Mouse (Mus musculus): ENCODE results near the gene Lrp3. TPM values are rescaled to one million over a fixed set of nuclear protein-coding genes. Genes with fewer than 3 reads are reported as not detected.

The Lrp3 gene
- polyA plus RNA-seq, 1 experiment = not detected

GRCm38 (mm10) chr7:35197022-35197421 is 18.3 kb downstream of the Lrp3 start:
- Histone ChIP-seq H3K27me3 (ENCODE audit: control insufficient read depth, insufficient read depth, insufficient read length) (peaks cover 73% of the 10 kb centered on the region), H3K79me2 (ENCODE audit: control insufficient read depth, insufficient read depth) (no peaks in the 10 kb centered on the region), H3K4me3 (no peak overlapping the region), H3ac (ENCODE audit: control insufficient read depth, insufficient read length) (no peak overlapping the region), H3K36me3 (ENCODE audit: control insufficient read depth, insufficient read depth) (no peaks in the 10 kb centered on the region), H3K4me2 (ENCODE audit: low read depth) (no peak overlapping the region)
- TF ChIP-seq USF1 (IDR thresholded peaks at IDR 0.05; ENCODE audit: low read depth) = no peak
- TF ChIP-seq E2F4 (IDR thresholded peaks at IDR 0.05; ENCODE audit: insufficient read depth) = no peak
- no peak for TF ChIP-seq MYOG (IDR thresholded peaks at IDR 0.05; ENCODE audit: control insufficient read depth in 1 of 3, insufficient read depth in 1 of 3, insufficient read length in 2 of 3, low read depth in 2 of 3)
- no peak for TF ChIP-seq MYOD1 (IDR thresholded peaks at IDR 0.05; ENCODE audit: control insufficient read depth in 1 of 3, insufficient read length in 2 of 3, low read depth in 2 of 3)
- TF ChIP-seq POLR2AphosphoS2 (IDR thresholded peaks at IDR 0.05; ENCODE audit: insufficient read length, low read depth) = no peak
- no peak for TF ChIP-seq TCF12 (IDR thresholded peaks at IDR 0.05; ENCODE audit: insufficient read depth, poor library complexity, severe bottlenecking)
- TF ChIP-seq POLR2A (IDR thresholded peaks at IDR 0.05; ENCODE audit: insufficient read length, low read depth) = no peak
- no peak for TF ChIP-seq CEBPB (IDR thresholded peaks at IDR 0.05; ENCODE audit: insufficient read depth, poor library complexity, severe bottlenecking)
- no peak for TF ChIP-seq TCF3 (IDR thresholded peaks at IDR 0.05; ENCODE audit: insufficient read length, low read depth)
- TF ChIP-seq MAX (IDR thresholded peaks at IDR 0.05; ENCODE audit: low read depth) = no peak
- no peak for TF ChIP-seq SRF (IDR thresholded peaks at IDR 0.05; ENCODE audit: control insufficient read depth, insufficient read length, low read depth)
- TF ChIP-seq REST (IDR thresholded peaks at IDR 0.05; ENCODE audit: insufficient read depth, insufficient read length) = no peak

- TF ChIP-seq SRF (IDR thresholded peaks at IDR 0.05; ENCODE audit: control insufficient read depth, insufficient read length, low read depth) = no peak
- no peak for TF ChIP-seq TCF12 (IDR thresholded peaks at IDR 0.05; ENCODE audit: insufficient read depth, poor library complexity, severe bottlenecking)
- Histone ChIP-seq H3K4me2 (ENCODE audit: low read depth) (no peak overlapping the region), H3K27me3 (ENCODE audit: control insufficient read depth, insufficient read depth, insufficient read length) (peaks cover 78% of the 10 kb centered on the region), H3ac (ENCODE audit: control insufficient read depth, insufficient read length) (no peak overlapping the region), H3K79me2 (ENCODE audit: control insufficient read depth, insufficient read depth) (no peaks in the 10 kb centered on the region), H3K36me3 (ENCODE audit: control insufficient read depth, insufficient read depth) (no peaks in the 10 kb centered on the region), H3K4me3 (no peak overlapping the region)
Observed at GRCm38 (mm10) chr7:35191276-35191675, 24.0 kb downstream of the Lrp3 start.

- H3K79me2 ChIP-seq (ENCODE audit: control insufficient read depth, insufficient read depth) = no peaks in the 10 kb centered on the region
- H3K27me3 ChIP-seq (ENCODE audit: control insufficient read depth, insufficient read depth, insufficient read length) = peaks cover 86% of the 10 kb centered on the region
- TF ChIP-seq POLR2AphosphoS2 (IDR thresholded peaks at IDR 0.05; ENCODE audit: insufficient read length, low read depth) (no peak), MYOG (IDR thresholded peaks at IDR 0.05; ENCODE audit: control insufficient read depth in 1 of 3, insufficient read depth in 1 of 3, insufficient read length in 2 of 3, low read depth in 2 of 3) (no peak), MYOD1 (IDR thresholded peaks at IDR 0.05; ENCODE audit: control insufficient read depth in 1 of 3, insufficient read length in 2 of 3, low read depth in 2 of 3) (no peak), TCF3 (IDR thresholded peaks at IDR 0.05; ENCODE audit: insufficient read length, low read depth) (no peak), USF1 (IDR thresholded peaks at IDR 0.05; ENCODE audit: low read depth) (no peak), POLR2A (IDR thresholded peaks at IDR 0.05; ENCODE audit: insufficient read length, low read depth) (no peak), MAX (IDR thresholded peaks at IDR 0.05; ENCODE audit: low read depth) (no peak), TCF12 (IDR thresholded peaks at IDR 0.05; ENCODE audit: insufficient read depth, poor library complexity, severe bottlenecking) (no peak), E2F4 (IDR thresholded peaks at IDR 0.05; ENCODE audit: insufficient read depth) (no peak), CEBPB (IDR thresholded peaks at IDR 0.05; ENCODE audit: insufficient read depth, poor library complexity, severe bottlenecking) (no peak), SRF (IDR thresholded peaks at IDR 0.05; ENCODE audit: control insufficient read depth, insufficient read length, low read depth) (no peak), REST (IDR thresholded peaks at IDR 0.05; ENCODE audit: insufficient read depth, insufficient read length) (no peak)
- no peak overlapping the region for H3K4me2 ChIP-seq (ENCODE audit: low read depth)
- no peak overlapping the region for H3ac ChIP-seq (ENCODE audit: control insufficient read depth, insufficient read length)
- H3K36me3 ChIP-seq (ENCODE audit: control insufficient read depth, insufficient read depth) = no peaks in the 10 kb centered on the region
- no peak overlapping the region for H3K4me3 ChIP-seq
Observed at GRCm38 (mm10) chr7:35189699-35190098, 25.6 kb downstream of the Lrp3 start.

- H3K27me3 ChIP-seq (ENCODE audit: control insufficient read depth, insufficient read depth, insufficient read length) = peaks cover 57% of the 10 kb centered on the region
- H3K79me2 ChIP-seq (ENCODE audit: control insufficient read depth, insufficient read depth) = no peaks in the 10 kb centered on the region
- no peak within 1 kb of the TSS for H3K4me2 ChIP-seq (ENCODE audit: low read depth)
- no peaks in the 10 kb centered on the region for H3K36me3 ChIP-seq (ENCODE audit: control insufficient read depth, insufficient read depth)
- TF ChIP-seq SRF (IDR thresholded peaks at IDR 0.05; ENCODE audit: control insufficient read depth, insufficient read length, low read depth) (no peak), MYOG (IDR thresholded peaks at IDR 0.05; ENCODE audit: control insufficient read depth in 1 of 3, insufficient read depth in 1 of 3, insufficient read length in 2 of 3, low read depth in 2 of 3) (no peak), POLR2A (IDR thresholded peaks at IDR 0.05; ENCODE audit: insufficient read length, low read depth) (no peak), CEBPB (IDR thresholded peaks at IDR 0.05; ENCODE audit: insufficient read depth, poor library complexity, severe bottlenecking) (no peak), REST (IDR thresholded peaks at IDR 0.05; ENCODE audit: insufficient read depth, insufficient read length) (no peak)
- H3K4me3 ChIP-seq = no peak within 1 kb of the TSS
- no peak within 1 kb of the TSS for H3ac ChIP-seq (ENCODE audit: control insufficient read depth, insufficient read length)
Observed at GRCm38 (mm10) chr7:35185889-35186569, 29.3 kb downstream of the Lrp3 start, which contains the start of gene Slc7a10. TSS of gene Slc7a10 (plus strand) at chr7:35186385.
